Mouse (Mus musculus) cerebellum, adult 8-10 months (tissue): ENCODE results near the gene Rasgrp1.

ENCODE experiments used
- DNase-seq: peaks from one replicate; pipeline ENCODE4 v3.0.0; 2022

The Rasgrp1 gene

GRCm38 (mm10) chr2:117231257-117231656, 111.5 kb downstream of the Rasgrp1 start:
- peak; percentile 77 for DNase-seq

DNA sequence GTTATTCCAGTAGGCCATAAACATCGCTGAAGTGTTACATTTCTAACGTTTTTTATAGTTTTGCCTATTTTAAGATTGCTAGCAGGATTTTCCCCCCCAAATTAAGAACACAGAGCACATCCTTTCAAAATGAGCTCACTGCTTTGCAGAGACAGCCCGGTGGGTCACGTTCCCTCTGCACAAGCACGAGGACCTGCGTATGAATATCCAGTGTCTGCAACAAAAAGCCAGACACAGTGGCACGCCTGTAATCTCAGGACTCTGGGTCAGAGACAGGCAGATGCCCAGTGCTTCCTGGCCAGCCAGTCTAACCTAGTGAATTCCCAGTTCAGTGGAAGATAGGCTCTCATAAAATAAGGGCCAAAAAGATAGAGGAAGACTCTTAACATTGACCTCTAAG, 112.5 kb downstream of the Rasgrp1 start:
- no peak for DNase-seq
